Mouse (Mus musculus) thymus, adult 2 months (tissue): Measurements from ENCODE around the gene Gm9732.
"Not testable (repeated sequence)": the region's sequence is repeated elsewhere in the genome, so short reads cannot be mapped to it uniquely, and the experiment has no call there.

Experiments
- CTCF ChIP-seq: fragments of 200-500 bp; IDR thresholded peaks from 2 replicates; pipeline ENCODE4 v1.5.1; 2012; ENCODE audit warnings: mild to moderate bottlenecking, control low read depth, low read length, moderate library complexity, borderline replicate concordance; ENCODE audit not compliant: control insufficient read depth, poor library complexity, insufficient read depth; ENCODE audit errors: extremely low read depth
- POLR2A ChIP-seq: fragments of 200-500 bp; IDR thresholded peaks from 2 replicates; pipeline ENCODE4 v1.6.1; 2012; ENCODE audit warnings: mild to moderate bottlenecking, low read length, control low read depth, moderate library complexity; ENCODE audit not compliant: control insufficient read depth, poor library complexity, insufficient read depth; ENCODE audit errors: extremely low read depth

GRCm38 (mm10) chr14:43263421-43263820 lies 11.4 kb upstream of the Gm9732 start:
- TF ChIP-seq POLR2A, CTCF: not testable (repeated sequence)
